Mouse (Mus musculus): ENCODE measurements around the gene Trio. TPM values are rescaled to one million over a fixed set of nuclear protein-coding genes. Genes with fewer than 3 reads are reported as not detected.
A peak's percentile ranks its signal among the peaks of the same experiment; 100 is the strongest.

Gene Trio
- polyA plus RNA-seq, 1 experiment from 2014 or later = 65.1 TPM

- H3K4me1 ChIP-seq (ENCODE audit: control insufficient read depth, insufficient read depth, low read length) = peaks cover 2% of the 10 kb centered on the region; the same call in 1 of the 2 replicates
These were observed 121.2 kb downstream of the Trio start for GRCm38 (mm10) chr15:27904346-27905005.

GRCm38 (mm10) chr15:27901200-27901599 is 124.4 kb downstream of the Trio start:
- no peak overlapping the region for H3K4me2 ChIP-seq (ENCODE audit: low read depth, low read length)
- no peak overlapping the region for H3K27ac ChIP-seq (ENCODE audit: low read depth, low read length)
- H3K4me3 ChIP-seq (ENCODE audit: low read depth, low read length) = no peak overlapping the region
- H3K4me1 ChIP-seq (ENCODE audit: control insufficient read depth, insufficient read depth, low read length) = no peaks in the 10 kb centered on the region
- ATAC-seq (ENCODE audit: low read depth) = no peak
- H3K9me3 ChIP-seq (ENCODE audit: control insufficient read depth, low read length) = no peaks in the 10 kb centered on the region
- no peak overlapping the region for H3K9ac ChIP-seq (replicated peaks; ENCODE audit: low read depth, low read length)
- H3K36me3 ChIP-seq (ENCODE audit: control insufficient read depth, insufficient read depth, low read length) = peaks cover 6% of the 10 kb centered on the region; the same call in 1 of the 2 replicates
- WGBS = 79% methylated on average over 15 of the region's 15 CpGs
- no peaks in the 10 kb centered on the region for H3K27me3 ChIP-seq (ENCODE audit: control insufficient read depth, insufficient read depth, low read length)

More at GRCm38 (mm10) chr15:27904346-27905005, 121.2 kb downstream of the Trio start:
- ATAC-seq (ENCODE audit: low read depth) = no peak; the same call in 1 of the 2 replicates
- no peak overlapping the region for H3K9ac ChIP-seq (replicated peaks; ENCODE audit: low read depth, low read length)
- WGBS = 38% methylated on average over 16 of the region's 16 CpGs
- H3K36me3 ChIP-seq (ENCODE audit: control insufficient read depth, insufficient read depth, low read length) = peaks cover 5% of the 10 kb centered on the region; the same call in 1 of the 2 replicates
- H3K9me3 ChIP-seq (ENCODE audit: control insufficient read depth, low read length) = no peaks in the 10 kb centered on the region
- no peaks in the 10 kb centered on the region for H3K27me3 ChIP-seq (ENCODE audit: control insufficient read depth, insufficient read depth, low read length)
- H3K4me2 ChIP-seq (ENCODE audit: low read depth, low read length) = no peak overlapping the region
- no peak overlapping the region for H3K27ac ChIP-seq (ENCODE audit: low read depth, low read length)
- H3K4me3 ChIP-seq (ENCODE audit: low read depth, low read length) = no peak overlapping the region

- peaks cover 8% of the 10 kb centered on the region; the same call in 1 of the 2 replicates for H3K36me3 ChIP-seq (ENCODE audit: control insufficient read depth, insufficient read depth, low read length)
- no peak overlapping the region for H3K4me3 ChIP-seq (ENCODE audit: low read depth, low read length)
- H3K9ac ChIP-seq (replicated peaks; ENCODE audit: low read depth, low read length) = no peak overlapping the region
- 90% methylated on average over 6 of the region's 6 CpGs for WGBS
- H3K4me1 ChIP-seq (ENCODE audit: control insufficient read depth, insufficient read depth, low read length) = peaks cover 6% of the 10 kb centered on the region; the same call in 1 of the 2 replicates
- ATAC-seq (ENCODE audit: low read depth) = no peak
- no peaks in the 10 kb centered on the region for H3K9me3 ChIP-seq (ENCODE audit: control insufficient read depth, low read length)
- H3K27ac ChIP-seq (ENCODE audit: low read depth, low read length) = no peak overlapping the region
- no peaks in the 10 kb centered on the region for H3K27me3 ChIP-seq (ENCODE audit: control insufficient read depth, insufficient read depth, low read length)
- H3K4me2 ChIP-seq (ENCODE audit: low read depth, low read length) = no peak overlapping the region
These were observed 126.7 kb downstream of the Trio start for GRCm38 (mm10) chr15:27898795-27899406.

GRCm38 (mm10) chr15:27894112-27894511 is 131.5 kb downstream of the Trio start:
- peaks cover 10% of the 10 kb centered on the region for H3K36me3 ChIP-seq (ENCODE audit: control insufficient read depth, insufficient read depth, low read length)
- no peak overlapping the region for H3K4me2 ChIP-seq (ENCODE audit: low read depth, low read length)
- H3K27ac ChIP-seq (ENCODE audit: low read depth, low read length) = peak overlapping the region; percentile 4; the same call in 1 of the 2 replicates
- no peaks in the 10 kb centered on the region for H3K9me3 ChIP-seq (ENCODE audit: control insufficient read depth, low read length)
- no peak overlapping the region for H3K9ac ChIP-seq (replicated peaks; ENCODE audit: low read depth, low read length)
- 47% methylated on average over 12 of the region's 12 CpGs for WGBS
- H3K4me1 ChIP-seq (ENCODE audit: control insufficient read depth, insufficient read depth, low read length) = peaks cover 12% of the 10 kb centered on the region; the same call in 1 of the 2 replicates
- peak; percentile 56; the same call in 1 of the 2 replicates for ATAC-seq (ENCODE audit: low read depth)
- no peak overlapping the region for H3K4me3 ChIP-seq (ENCODE audit: low read depth, low read length)
- H3K27me3 ChIP-seq (ENCODE audit: control insufficient read depth, insufficient read depth, low read length) = no peaks in the 10 kb centered on the region

GRCm38 (mm10) chr15:27892029-27892428 is 133.6 kb downstream of the Trio start:
- no peak overlapping the region for H3K9ac ChIP-seq (replicated peaks; ENCODE audit: low read depth, low read length)
- WGBS = 61% methylated on average over 5 of the region's 5 CpGs
- H3K4me1 ChIP-seq (ENCODE audit: control insufficient read depth, insufficient read depth, low read length) = peaks cover 12% of the 10 kb centered on the region; the same call in 1 of the 2 replicates
- no peaks in the 10 kb centered on the region for H3K9me3 ChIP-seq (ENCODE audit: control insufficient read depth, low read length)
- no peak overlapping the region for H3K4me2 ChIP-seq (ENCODE audit: low read depth, low read length)
- H3K4me3 ChIP-seq (ENCODE audit: low read depth, low read length) = no peak overlapping the region
- H3K27me3 ChIP-seq (ENCODE audit: control insufficient read depth, insufficient read depth, low read length) = no peaks in the 10 kb centered on the region
- H3K27ac ChIP-seq (ENCODE audit: low read depth, low read length) = 0 out of 2 replicates have a peak overlapping the region, but pooled peaks have one; percentile 5
- H3K36me3 ChIP-seq (ENCODE audit: control insufficient read depth, insufficient read depth, low read length) = peaks cover 25% of the 10 kb centered on the region
- no peak for ATAC-seq (ENCODE audit: low read depth)

GRCm38 (mm10) chr15:27890666-27891065 is 135.0 kb downstream of the Trio start:
- H3K36me3 ChIP-seq (ENCODE audit: control insufficient read depth, insufficient read depth, low read length) = peaks cover 32% of the 10 kb centered on the region
- H3K4me1 ChIP-seq (ENCODE audit: control insufficient read depth, insufficient read depth, low read length) = peaks cover 12% of the 10 kb centered on the region; the same call in 1 of the 2 replicates
- H3K4me2 ChIP-seq (ENCODE audit: low read depth, low read length) = no peak overlapping the region
- H3K9ac ChIP-seq (replicated peaks; ENCODE audit: low read depth, low read length) = no peak overlapping the region
- WGBS = 95% methylated on average over 5 of the region's 5 CpGs
- no peak overlapping the region for H3K4me3 ChIP-seq (ENCODE audit: low read depth, low read length)
- no peaks in the 10 kb centered on the region for H3K27me3 ChIP-seq (ENCODE audit: control insufficient read depth, insufficient read depth, low read length)
- no peaks in the 10 kb centered on the region for H3K9me3 ChIP-seq (ENCODE audit: control insufficient read depth, low read length)
- no peak overlapping the region for H3K27ac ChIP-seq (ENCODE audit: low read depth, low read length)
- ATAC-seq (ENCODE audit: low read depth) = no peak

- Histone ChIP-seq H3K9ac (replicated peaks; ENCODE audit: low read depth, low read length) (no peak overlapping the region), H3K4me2 (ENCODE audit: low read depth, low read length) (no peak overlapping the region), H3K9me3 (ENCODE audit: control insufficient read depth, low read length) (no peaks in the 10 kb centered on the region), H3K27ac (ENCODE audit: low read depth, low read length) (no peak overlapping the region), H3K4me1 (ENCODE audit: control insufficient read depth, insufficient read depth, low read length) (peaks cover 6% of the 10 kb centered on the region; the same call in 1 of the 2 replicates), H3K4me3 (ENCODE audit: low read depth, low read length) (no peak overlapping the region), H3K36me3 (ENCODE audit: control insufficient read depth, insufficient read depth, low read length) (peaks cover 32% of the 10 kb centered on the region), H3K27me3 (ENCODE audit: control insufficient read depth, insufficient read depth, low read length) (no peaks in the 10 kb centered on the region)
- WGBS = 68% methylated on average over 13 of the region's 13 CpGs
- ATAC-seq (ENCODE audit: low read depth) = no peak
These were observed 137.5 kb downstream of the Trio start for GRCm38 (mm10) chr15:27888153-27888552.

GRCm38 (mm10) chr15:27886992-27887391 is 138.7 kb downstream of the Trio start:
- Histone ChIP-seq H3K27ac (ENCODE audit: low read depth, low read length) (no peak overlapping the region), H3K4me1 (ENCODE audit: control insufficient read depth, insufficient read depth, low read length) (peaks cover 6% of the 10 kb centered on the region; the same call in 1 of the 2 replicates), H3K4me3 (ENCODE audit: low read depth, low read length) (no peak overlapping the region), H3K36me3 (ENCODE audit: control insufficient read depth, insufficient read depth, low read length) (peaks cover 32% of the 10 kb centered on the region), H3K27me3 (ENCODE audit: control insufficient read depth, insufficient read depth, low read length) (no peaks in the 10 kb centered on the region), H3K9me3 (ENCODE audit: control insufficient read depth, low read length) (no peaks in the 10 kb centered on the region), H3K4me2 (ENCODE audit: low read depth, low read length) (no peak overlapping the region), H3K9ac (replicated peaks; ENCODE audit: low read depth, low read length) (no peak overlapping the region)
- no peak for ATAC-seq (ENCODE audit: low read depth)
- WGBS = 90% methylated on average over 6 of the region's 6 CpGs
